In genomic region chr12:110844227-110845130, GRCm38 (mm10) we compare ENCODE assay signal across 8 mouse cellular contexts. TPM values are rescaled to one million over a fixed set of nuclear protein-coding genes. Genes with fewer than 3 reads are reported as not detected.
DNase-seq lines count a peak whose midpoint lies in the region; ATAC-seq lines count a peak whose summit lies in the region.

No protein-coding gene starts in this region.

- no peaks in the 10 kb centered on the region for H3K36me3 ChIP-seq in heart, embryonic 15.5 days
- no peaks in the 10 kb centered on the region for H3K36me3 ChIP-seq in limb, embryonic 12.5 days
- H3K36me3 ChIP-seq in midbrain, embryonic 10.5 days: no peaks in the 10 kb centered on the region

- H3K27me3 ChIP-seq in heart, embryonic 15.5 days: no peaks in the 10 kb centered on the region
- peaks cover 35% of the 10 kb centered on the region for H3K27me3 ChIP-seq in limb, embryonic 12.5 days
- peaks cover 51% of the 10 kb centered on the region for H3K27me3 ChIP-seq in midbrain, embryonic 10.5 days (ENCODE audit: low read depth, poor library complexity, severe bottlenecking)

- H3K27ac ChIP-seq in heart, embryonic 15.5 days: peak overlapping the region; percentile 89
- H3K27ac ChIP-seq in limb, embryonic 12.5 days: no peak overlapping the region
- H3K27ac ChIP-seq in midbrain, embryonic 10.5 days (replicated peaks): peak overlapping the region; percentile 64

- peaks cover 25% of the 10 kb centered on the region for H3K4me1 ChIP-seq in heart, embryonic 15.5 days (replicated peaks)
- H3K4me1 ChIP-seq in limb, embryonic 12.5 days (replicated peaks): peaks cover 5% of the 10 kb centered on the region
- peaks cover 44% of the 10 kb centered on the region for H3K4me1 ChIP-seq in midbrain, embryonic 10.5 days

- WGBS in heart, embryonic 15.5 days: 1% methylated on average over 42 of the region's 42 CpGs
- WGBS in limb, embryonic 12.5 days: 2% methylated on average over 42 of the region's 42 CpGs
- 1% methylated on average over 42 of the region's 42 CpGs for WGBS in midbrain, embryonic 10.5 days

- no peaks in the 10 kb centered on the region for H3K9me3 ChIP-seq in heart, embryonic 15.5 days (replicated peaks)
- H3K9me3 ChIP-seq in limb, embryonic 12.5 days: no peaks in the 10 kb centered on the region
- H3K9me3 ChIP-seq in midbrain, embryonic 10.5 days (replicated peaks): no peaks in the 10 kb centered on the region

- peak; percentile 37 for DNase-seq in thymus, postnatal 0 days (ENCODE audit: low spot score)
- DNase-seq in thymus, adult 18-20 months: no peak
- DNase-seq in cerebellum, postnatal 14 days: peak; percentile 26 to 28
- DNase-seq in midbrain, embryonic 10.5 days (ENCODE audit: low spot score): no peak
- DNase-seq in yolk sac, embryonic 10.5 days (ENCODE audit: low spot score): peak; percentile 7
- no peak for DNase-seq in layer of hippocampus, postnatal 14 days (ENCODE audit: low spot score in 2 of 2)

- 0 out of 2 replicates have a peak, but pooled peaks have one; percentile 25 for ATAC-seq in heart, embryonic 15.5 days (replicated peaks; ENCODE audit: insufficient number of reproducible peaks, insufficient read depth, low FRiP score, low read depth)
- no peak for ATAC-seq in limb, embryonic 12.5 days (ENCODE audit: insufficient number of reproducible peaks, insufficient read depth, low FRiP score, low TSS enrichment, low read depth)

- peak overlapping the region; percentile 62 for H3K9ac ChIP-seq in heart, embryonic 15.5 days
- peak overlapping the region; percentile 57 for H3K9ac ChIP-seq in limb, embryonic 12.5 days (replicated peaks)

- H3K4me3 ChIP-seq in heart, embryonic 15.5 days: peak overlapping the region; percentile 69
- H3K4me3 ChIP-seq in limb, embryonic 12.5 days (replicated peaks): peak overlapping the region; percentile 43
- peak overlapping the region; percentile 63 for H3K4me3 ChIP-seq in midbrain, embryonic 10.5 days

- H3K4me2 ChIP-seq in heart, embryonic 15.5 days: peak overlapping the region; percentile 82
- H3K4me2 ChIP-seq in limb, embryonic 12.5 days: peak overlapping the region; percentile 63

RNA-seq across cellular contexts. Expression of gene Mok, which starts 3.7 kb away (rescaled TPM):
- polyA plus RNA-seq in thymus, postnatal 0 days (2015; fragmentation: Nextera tagmentation; extraction: Ambion mirVana): 1.4 and 1.7 TPM in 2 replicates
- 3.0 and 4.0 TPM in 2 replicates for polyA plus RNA-seq in heart, embryonic 15.5 days (2015; fragmentation: Nextera tagmentation; extraction: Ambion mirVana)
- polyA plus RNA-seq in limb, embryonic 12.5 days (2016; fragmentation: Nextera tagmentation; extraction: Ambion mirVana): 5.7 and 6.7 TPM in 2 replicates
- 10.1 and 11.7 TPM in 2 replicates for polyA plus RNA-seq in midbrain, embryonic 10.5 days (2016; fragmentation: Nextera tagmentation; extraction: Ambion mirVana)
- 1 to 10 TPM; 7.3 to 9.8 TPM for total RNA-seq in layer of hippocampus, postnatal 14 days (2021)

RNA-seq across cellular contexts. Expression of gene Zfp839, which starts 5.6 kb away (rescaled TPM):
- 1.6 and 3.1 TPM in 2 replicates for polyA plus RNA-seq in thymus, postnatal 0 days (2015; fragmentation: Nextera tagmentation; extraction: Ambion mirVana)
- 4.5 and 5.9 TPM in 2 replicates for polyA plus RNA-seq in heart, embryonic 15.5 days (2015; fragmentation: Nextera tagmentation; extraction: Ambion mirVana)
- 8.2 and 8.6 TPM in 2 replicates for polyA plus RNA-seq in limb, embryonic 12.5 days (2016; fragmentation: Nextera tagmentation; extraction: Ambion mirVana)
- 4.8 and 5.4 TPM in 2 replicates for polyA plus RNA-seq in midbrain, embryonic 10.5 days (2016; fragmentation: Nextera tagmentation; extraction: Ambion mirVana)
- 10 to 100 TPM in 1 of 2 experiments, 1 to 10 TPM in 1; 9.8 to 11.2 TPM for total RNA-seq in layer of hippocampus, postnatal 14 days (2021)

RNA-seq across cellular contexts. Expression of gene Cinp, which starts 44.5 kb away (rescaled TPM):
- polyA plus RNA-seq in thymus, postnatal 0 days (2015; fragmentation: Nextera tagmentation; extraction: Ambion mirVana): 70.0 and 71.9 TPM in 2 replicates
- 55.2 and 64.2 TPM in 2 replicates for polyA plus RNA-seq in heart, embryonic 15.5 days (2015; fragmentation: Nextera tagmentation; extraction: Ambion mirVana)
- 62.8 and 73.1 TPM in 2 replicates for polyA plus RNA-seq in limb, embryonic 12.5 days (2016; fragmentation: Nextera tagmentation; extraction: Ambion mirVana)
- 81.7 and 95.6 TPM in 2 replicates for polyA plus RNA-seq in midbrain, embryonic 10.5 days (2016; fragmentation: Nextera tagmentation; extraction: Ambion mirVana)
- 10 to 100 TPM; 83.3 to 87.3 TPM for total RNA-seq in layer of hippocampus, postnatal 14 days (2021)

RNA-seq across cellular contexts. Expression of gene Tecpr2, which starts 44.6 kb away (rescaled TPM):
- polyA plus RNA-seq in thymus, postnatal 0 days (2015; fragmentation: Nextera tagmentation; extraction: Ambion mirVana): 1.6 and 1.8 TPM in 2 replicates
- 2.0 and 3.2 TPM in 2 replicates for polyA plus RNA-seq in heart, embryonic 15.5 days (2015; fragmentation: Nextera tagmentation; extraction: Ambion mirVana)
- polyA plus RNA-seq in limb, embryonic 12.5 days (2016; fragmentation: Nextera tagmentation; extraction: Ambion mirVana): 5.2 and 6.1 TPM in 2 replicates
- polyA plus RNA-seq in midbrain, embryonic 10.5 days (2016; fragmentation: Nextera tagmentation; extraction: Ambion mirVana): 5.3 and 6.7 TPM in 2 replicates
- 10 to 100 TPM; 38.5 to 39.7 TPM for total RNA-seq in layer of hippocampus, postnatal 14 days (2021)

Comparison
In these comparisons a context has a peak if more than half of its experiments do, and no peak if none do; other contexts are left out.
1. DNase-seq: peak in thymus, postnatal 0 days (single experiment), cerebellum, postnatal 14 days (2 of 2) and yolk sac, embryonic 10.5 days (single experiment); none in thymus, adult 18-20 months (0 of 2), midbrain, embryonic 10.5 days (single experiment) and layer of hippocampus, postnatal 14 days (0 of 2).
2. Peak in every context shown above with its lines, with median percentiles within 50 percentile points of each other: H3K4me3 ChIP-seq.